Mouse (Mus musculus) layer of hippocampus, adult 18-20 months (tissue): ENCODE data around the gene 4930469K13Rik. TPM values are rescaled to one million over a fixed set of nuclear protein-coding genes. Genes with fewer than 3 reads are reported as not detected.
A peak's percentile ranks its signal among the peaks of the same experiment; 100 is the strongest.

Experiments used
- DNase-seq, 2 experiments: peaks; one replicate each; pipeline ENCODE4 v3.0.0; 2022; ENCODE audit warnings: low spot score in 2 of 2
- total RNA-seq, 2 experiments: library from RNA; stranded (reverse); gene quantifications; 2 replicates each; pipeline ENCODE4 v1.2.3; 2021

4930469K13Rik gene
- total RNA-seq, 2 experiments from 2014 or later = not detected

DNA sequence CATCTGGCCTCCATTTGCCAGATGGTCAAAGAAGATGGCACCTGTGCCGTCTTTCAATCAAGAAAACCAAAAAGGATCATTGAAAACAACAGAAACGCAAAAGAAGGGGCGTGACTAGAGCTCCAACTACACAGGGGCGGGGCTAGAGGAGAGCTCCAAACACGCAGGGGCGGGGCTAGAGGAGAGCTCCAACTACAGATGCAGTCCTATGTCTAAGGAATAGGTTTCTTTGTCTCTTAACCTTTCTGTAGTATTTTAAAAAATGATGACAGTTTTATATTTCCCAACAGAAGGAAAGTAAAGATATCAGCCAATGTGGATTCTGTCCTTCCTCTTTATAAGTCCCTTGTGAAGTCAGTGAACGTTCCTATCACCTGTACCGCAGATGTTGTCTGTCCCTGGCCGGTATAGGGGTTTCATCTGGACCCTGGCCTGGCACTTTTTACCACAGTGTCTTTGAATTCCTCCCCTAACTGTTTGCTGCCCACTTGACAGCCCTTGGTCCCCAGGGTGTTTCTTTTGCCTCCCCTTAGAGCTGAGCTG lies 153.5 kb downstream of the 4930469K13Rik start:
- DNase-seq = no peak

DNA sequence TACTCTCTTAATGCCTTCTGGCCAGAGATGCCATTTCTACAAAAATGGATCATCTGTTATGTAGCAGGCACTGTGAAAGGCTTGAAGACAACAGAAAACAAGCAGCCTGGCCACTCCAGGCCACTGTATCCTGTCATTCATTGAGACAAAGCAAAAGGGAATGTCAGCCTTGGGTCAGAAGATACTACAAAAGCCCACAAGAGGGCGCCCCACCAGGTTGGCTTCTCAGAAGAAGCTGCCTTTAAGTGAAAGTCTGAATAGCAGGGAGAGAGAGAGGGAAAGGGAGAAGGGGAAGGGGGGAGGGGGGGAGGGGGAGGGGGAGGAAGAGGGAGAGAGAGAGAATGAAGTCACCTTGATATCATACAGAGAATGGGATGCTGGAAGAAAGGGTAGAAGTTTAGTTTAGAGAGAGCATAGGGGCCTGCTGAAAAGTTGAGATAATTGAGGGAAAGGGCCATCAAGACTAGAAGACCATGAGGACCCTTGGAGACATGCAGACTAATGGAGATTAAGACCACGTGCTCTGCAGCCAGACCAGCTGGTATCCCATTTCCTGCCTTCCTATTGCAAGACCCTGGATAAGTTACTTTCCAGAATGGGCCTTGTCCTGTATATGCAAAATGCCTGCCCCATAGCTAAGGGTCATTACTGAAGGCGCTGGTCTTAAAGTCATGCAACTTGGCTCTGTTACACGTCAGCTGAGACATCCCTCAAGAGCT lies 154.1 kb downstream of the 4930469K13Rik start:
- DNase-seq = no peak

DNA sequence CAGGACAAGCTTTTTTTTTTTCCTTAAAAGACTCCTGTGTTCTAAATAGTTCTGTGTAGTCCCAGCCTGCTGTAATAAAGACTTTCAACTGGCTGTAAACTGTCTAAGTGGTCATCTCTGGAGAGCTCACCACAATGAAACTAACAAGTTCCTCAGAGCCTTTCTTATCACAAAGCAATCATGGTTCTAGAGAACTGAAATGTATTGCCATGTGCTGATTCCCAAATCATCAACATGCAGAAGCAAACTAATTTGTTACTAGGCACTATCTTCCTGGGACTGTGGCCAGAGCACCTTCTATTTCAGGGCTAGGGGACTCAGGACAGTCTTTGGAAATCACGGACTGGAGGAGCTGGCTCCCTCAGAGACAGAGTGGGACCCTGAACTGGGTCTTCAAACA lies 154.8 kb downstream of the 4930469K13Rik start:
- DNase-seq = no peak

DNA sequence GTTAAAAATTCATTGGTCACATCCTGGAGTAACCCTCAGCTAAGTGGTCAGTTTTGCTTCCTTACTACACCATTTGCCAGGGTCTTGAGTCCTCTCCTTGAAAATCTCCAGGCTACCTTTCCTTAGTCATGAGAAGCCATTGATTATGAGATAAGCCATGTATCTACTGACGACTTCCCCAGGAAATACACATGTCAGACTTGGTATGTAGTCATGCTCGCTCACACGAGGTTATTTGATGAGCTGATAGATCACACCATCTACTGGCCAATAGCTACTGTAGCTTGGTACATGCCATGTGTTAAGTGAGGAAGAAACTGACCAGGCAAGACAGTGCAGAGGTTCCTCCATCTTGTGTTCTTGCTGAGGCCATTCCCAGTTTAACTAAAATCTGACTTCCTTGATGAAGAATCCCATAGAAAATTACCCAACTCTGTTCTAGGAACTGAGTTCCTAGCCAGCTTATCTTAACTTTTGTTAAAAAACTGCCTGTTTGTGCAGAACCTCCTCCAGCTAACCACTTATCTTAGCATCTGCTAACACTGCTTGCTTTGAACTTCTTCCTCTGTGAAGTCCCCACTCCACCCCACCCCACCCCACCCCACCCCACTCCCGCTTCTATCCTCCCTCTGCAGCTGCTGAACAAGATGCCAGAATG lies 158.8 kb downstream of the 4930469K13Rik start:
- no peak for DNase-seq

DNA sequence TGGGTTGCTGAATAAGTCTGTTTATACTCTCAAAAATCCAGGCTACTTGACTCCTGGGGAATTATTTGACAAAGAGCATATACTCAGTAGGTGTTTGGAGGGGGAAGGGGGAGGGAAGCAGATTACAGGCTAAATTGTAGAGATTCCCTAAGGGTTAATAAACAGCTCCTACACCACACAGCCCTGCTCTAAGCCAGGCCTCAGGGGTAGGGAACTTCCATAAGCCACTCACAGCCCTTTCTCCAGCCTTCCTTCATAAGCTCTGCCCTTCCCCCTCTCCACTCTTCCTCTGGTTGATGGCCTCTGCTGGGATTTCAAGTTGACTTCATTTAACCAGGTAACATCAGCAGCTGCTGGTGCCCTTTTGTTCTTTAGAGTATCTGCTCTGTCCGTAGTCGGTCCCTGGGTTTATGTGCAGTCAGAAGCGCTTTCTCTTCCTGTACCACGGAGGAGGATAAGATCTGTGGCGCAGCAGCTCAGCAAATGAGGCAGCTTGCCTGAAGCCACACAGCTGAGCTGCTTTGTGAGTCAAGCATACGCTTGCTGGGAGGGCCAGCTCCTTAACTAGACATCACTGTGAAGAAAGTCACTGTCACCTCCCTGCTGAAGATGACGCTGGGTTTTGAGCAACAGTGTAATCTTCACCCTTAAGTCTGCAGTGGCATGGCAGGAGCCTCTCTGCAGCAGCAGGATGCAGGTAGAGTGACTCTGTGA lies 159.6 kb downstream of the 4930469K13Rik start:
- DNase-seq = peak; percentile 11 to 38

DNA sequence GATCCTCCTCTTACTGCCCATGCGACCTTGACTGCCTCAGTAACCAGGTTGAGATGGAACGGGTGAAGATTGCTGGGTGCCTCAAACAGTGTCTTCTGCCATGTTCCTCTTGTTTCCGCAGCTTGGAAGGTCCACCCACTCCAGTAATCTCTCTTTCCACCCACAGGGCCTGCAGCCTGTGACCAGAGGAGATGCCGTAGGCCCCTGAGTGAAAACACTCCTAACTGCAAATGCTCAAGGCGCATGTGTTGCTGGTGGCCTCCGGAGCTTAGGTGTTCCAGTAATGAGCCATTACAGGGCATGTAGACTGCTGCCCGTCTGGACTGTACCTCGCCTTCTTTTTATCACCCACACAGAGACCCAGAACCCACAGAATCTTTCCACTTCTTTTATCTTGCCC lies 160.7 kb downstream of the 4930469K13Rik start:
- DNase-seq = no peak

DNA sequence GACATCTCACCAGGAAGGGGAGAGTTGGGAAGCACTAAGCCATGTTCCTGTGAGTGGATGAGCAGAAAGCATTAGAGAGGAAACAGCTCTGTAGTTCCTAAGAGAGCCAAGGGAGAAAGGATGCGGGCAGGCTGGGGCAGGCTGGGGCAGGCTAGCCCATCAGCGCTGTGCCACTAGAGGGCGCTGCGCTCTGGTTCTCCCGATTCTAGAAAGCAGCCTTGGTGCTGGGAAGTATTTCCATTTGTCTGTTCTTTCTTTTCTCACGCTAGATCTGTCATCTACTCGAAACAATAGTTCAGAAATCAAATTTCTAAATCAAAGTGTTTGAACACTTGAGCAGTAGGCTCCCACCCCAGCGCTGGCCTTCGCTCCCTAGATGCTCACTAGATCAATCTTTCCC lies 164.1 kb downstream of the 4930469K13Rik start:
- DNase-seq = no peak

DNA sequence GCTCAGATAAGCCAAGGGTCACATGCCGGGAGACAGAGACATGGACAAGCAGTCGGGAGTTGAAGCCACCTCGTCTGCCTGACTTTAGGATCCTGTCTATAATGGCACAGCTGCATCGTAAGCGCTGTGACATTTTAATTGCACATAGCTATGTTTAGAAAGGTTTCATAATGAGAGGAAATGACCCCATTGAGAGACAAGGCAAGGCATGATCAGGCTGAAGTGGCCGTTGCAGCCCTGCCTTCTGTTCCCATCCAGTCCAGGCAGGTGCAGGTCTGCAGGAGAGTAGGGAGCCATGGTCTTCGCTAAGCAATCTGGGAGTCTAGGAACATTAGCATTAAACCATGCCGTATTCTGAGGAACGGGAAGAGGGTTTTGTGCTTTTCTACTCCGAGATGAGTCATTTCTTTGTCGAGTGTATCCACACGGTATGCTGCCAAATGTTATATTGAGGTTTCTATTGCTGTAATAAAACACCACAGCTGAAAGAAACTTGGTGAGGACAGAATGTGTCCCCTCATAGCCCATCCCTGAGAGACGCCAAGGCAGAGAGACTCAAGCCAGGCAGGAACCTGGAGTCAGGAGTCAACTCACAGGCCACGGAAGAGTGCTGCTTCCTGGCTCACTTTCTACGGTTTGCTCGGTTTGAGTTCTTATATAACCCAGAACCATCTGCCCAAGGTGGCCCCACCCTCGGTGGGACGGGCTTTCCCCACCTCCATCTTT lies 165.8 kb downstream of the 4930469K13Rik start:
- DNase-seq = peak in 1 of 2 experiments; percentile 30

DNA sequence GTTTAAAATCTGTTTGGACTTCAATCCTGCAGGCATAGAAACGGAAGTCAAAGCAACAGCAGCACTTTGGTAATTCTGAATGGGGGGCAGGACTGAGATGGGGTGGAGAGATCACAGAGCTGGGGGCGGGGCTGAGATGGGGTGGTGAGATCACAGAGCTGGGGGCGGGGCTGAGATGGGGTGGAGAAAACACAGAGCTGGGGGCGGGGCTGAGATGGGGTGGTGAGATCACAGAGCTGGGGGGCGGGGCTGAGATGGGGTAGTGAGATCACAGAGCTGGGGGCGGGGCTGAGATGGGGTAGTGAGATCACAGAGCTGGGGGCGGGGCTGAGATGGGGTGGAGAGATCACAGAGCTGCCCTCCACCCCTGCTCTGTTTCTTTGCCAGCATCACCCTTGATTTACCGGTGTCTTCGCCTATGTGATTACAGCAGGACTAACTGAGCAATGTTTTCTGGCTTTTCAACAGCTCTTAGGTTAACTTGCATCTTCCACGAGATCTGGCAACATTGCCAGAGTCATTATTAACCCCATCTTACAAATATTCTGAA lies 166.4 kb downstream of the 4930469K13Rik start:
- DNase-seq = no peak

DNA sequence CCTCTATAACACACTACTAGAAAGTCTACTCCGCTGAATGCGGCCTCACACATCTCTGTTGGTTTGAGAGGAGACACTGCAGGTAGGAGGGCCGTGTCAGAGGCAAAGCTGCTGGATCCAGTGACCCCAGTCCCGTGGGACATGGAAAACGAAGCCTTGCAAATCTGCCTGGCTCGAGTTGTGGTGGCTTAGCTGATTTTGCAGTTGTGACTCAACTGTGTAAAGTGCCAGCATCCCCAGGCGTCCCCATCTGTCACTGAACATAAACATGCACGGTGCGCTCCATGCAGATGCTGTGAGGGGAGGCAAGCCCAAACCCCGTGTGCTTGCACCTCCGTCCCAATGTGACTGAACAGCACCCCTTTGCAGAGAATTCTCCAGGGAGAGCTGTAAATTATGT lies 168.9 kb downstream of the 4930469K13Rik start:
- no peak for DNase-seq

DNA sequence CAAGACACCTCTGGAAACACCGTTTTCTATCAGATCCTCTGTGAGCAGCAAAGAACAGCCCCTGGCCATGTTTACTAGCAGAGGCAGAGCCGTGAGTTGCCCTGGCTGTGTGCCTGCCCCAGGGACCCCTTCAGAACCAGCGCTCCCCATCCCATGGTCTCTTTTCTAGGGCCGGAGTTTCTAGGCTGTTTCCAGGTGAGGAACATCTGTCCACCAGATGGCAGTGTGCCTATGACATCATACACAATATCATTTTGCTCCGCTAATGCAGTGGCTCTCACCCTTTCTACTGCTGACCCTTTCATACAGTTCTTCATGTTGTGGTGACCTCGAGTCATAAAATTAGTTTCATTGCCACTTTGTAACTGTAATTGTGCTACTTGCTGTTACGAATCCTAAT lies 169.7 kb downstream of the 4930469K13Rik start:
- no peak for DNase-seq

DNA sequence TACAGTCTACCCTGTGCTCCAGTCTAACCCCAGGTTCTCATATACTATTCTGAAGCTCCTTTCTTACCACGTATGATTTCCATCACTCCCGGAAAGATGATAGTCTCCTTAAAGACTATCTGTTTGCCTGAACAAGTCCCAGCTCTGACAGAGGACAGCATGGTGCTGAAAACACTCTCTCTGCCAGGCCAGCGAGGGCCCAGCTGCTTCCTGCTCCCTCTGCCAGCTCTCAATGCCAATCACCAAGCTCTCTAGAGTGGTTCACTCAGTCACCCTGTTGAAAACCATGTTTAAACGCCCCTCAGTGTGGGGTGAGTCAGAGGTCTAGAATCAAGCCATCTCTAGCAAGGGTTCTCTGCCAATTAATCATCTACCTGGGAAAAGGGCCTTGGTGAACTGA lies 170.5 kb downstream of the 4930469K13Rik start:
- no peak for DNase-seq

DNA sequence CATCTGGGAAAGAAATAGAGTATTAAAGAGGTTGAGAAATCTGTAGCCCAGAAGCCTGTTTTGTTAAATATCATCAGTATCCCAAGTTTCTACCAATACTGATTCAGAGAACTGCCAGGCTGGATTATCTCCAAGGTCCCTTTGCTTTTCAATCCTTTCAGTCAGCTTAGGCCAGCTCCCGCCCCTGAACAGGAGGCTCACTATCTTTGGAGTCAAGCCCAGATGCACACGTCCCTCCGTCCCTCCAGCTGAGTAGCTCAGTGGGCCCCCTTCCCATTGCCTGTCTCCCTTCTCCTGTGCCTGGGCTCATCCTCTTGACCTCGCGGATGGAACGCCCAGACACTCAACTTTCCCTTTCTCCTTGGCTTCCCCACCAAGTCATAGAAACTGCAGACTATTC lies 171.0 kb downstream of the 4930469K13Rik start:
- DNase-seq = no peak

DNA sequence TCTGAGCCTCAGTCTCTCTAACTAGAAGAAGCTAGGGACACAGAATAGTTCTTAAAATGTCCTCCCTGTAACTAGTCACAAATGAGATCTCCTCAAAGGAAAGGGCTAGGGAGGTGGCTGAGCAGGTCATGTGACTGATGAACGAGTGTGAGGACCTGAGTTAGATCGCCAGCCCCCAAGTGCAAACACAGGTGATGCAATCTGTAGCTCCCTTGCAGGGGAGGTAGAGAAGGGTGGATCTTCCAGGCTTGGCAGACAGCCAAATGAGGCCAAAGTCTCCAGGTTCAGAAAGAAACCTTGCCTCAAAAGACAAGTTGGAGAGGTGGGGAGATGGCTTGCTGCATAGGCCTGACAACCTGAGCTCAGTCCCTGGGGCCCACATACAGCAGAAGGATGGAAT lies 171.8 kb downstream of the 4930469K13Rik start:
- no peak for DNase-seq

DNA sequence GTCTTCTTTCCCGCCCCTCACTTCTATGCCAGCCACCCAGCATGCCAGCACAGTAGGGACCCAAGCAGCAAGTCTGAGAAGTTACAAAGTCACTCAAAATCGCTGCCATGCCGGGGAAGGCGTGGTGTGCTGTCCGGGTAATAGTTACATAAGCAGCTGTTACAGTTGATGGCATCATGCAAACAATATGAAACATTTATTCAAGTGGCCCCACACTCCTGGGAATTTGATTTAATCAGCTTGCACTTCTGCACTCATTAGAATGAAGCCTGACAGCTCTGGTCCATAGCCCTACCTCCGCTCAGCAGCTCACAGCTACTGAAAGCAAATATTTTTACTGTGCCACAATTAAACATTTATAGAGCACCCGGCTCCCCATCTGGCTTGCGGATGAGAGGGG lies 172.6 kb downstream of the 4930469K13Rik start:
- DNase-seq = no peak

Other genes starting within 250 kb of the 4930469K13Rik start
- under 1 TPM; 0.27 to 0.28 TPM for gene Kcnmb1, start 135.5 kb downstream of the 4930469K13Rik start, total RNA-seq
- 10 to 100 TPM; 20.3 to 24.2 TPM for gene Kcnip1, start 105.4 kb downstream of the 4930469K13Rik start, total RNA-seq
- gene Lcp2, start 51.6 kb downstream of the 4930469K13Rik start, total RNA-seq = 1 to 10 TPM; 2.9 to 3.7 TPM
- not detected for gene Foxi1, start 109.5 kb upstream of the 4930469K13Rik start, total RNA-seq
- under 1 TPM; 0.74 to 0.79 TPM for gene Fam196b, start 216.3 kb upstream of the 4930469K13Rik start, total RNA-seq